Mouse (Mus musculus) bone marrow, adult 2 months (tissue): Measurements from ENCODE around the gene Sco2.

Experiments used
- CTCF ChIP-seq: fragments of 200-500 bp; IDR thresholded peaks from 2 replicates; pipeline ENCODE4 v1.5.1; 2011; ENCODE audit warnings: low read length, control low read depth; ENCODE audit not compliant: control insufficient read depth, insufficient read depth
- POLR2A ChIP-seq: fragments of 200-500 bp; IDR thresholded peaks from 2 replicates; pipeline ENCODE4 v1.6.1; 2011; ENCODE audit warnings: low read depth, mild to moderate bottlenecking, control low read depth, low read length, borderline replicate concordance; ENCODE audit not compliant: control insufficient read depth

DNA sequence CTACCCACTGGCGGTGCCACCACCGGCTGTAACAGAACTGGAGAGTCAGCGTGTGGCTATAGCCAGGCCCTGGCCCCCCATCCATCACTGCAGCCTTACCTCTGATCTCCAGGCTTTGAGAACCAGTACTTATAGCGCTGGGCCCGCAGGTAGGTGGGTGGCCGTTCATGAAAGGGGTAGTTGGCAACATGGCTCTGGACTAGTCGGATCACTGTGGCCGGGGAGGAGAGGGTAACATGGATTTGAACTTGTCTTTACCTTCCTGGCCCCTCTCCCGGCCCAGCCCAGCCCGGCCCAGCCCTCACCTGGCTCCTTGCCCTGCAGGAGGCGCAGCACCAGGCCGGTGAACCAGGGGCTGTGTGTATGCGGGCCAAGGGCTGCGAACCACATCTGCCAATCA is 21.6 kb downstream of the Sco2 start:
- TF ChIP-seq CTCF (no peak), POLR2A (no peak)
